13 mouse cellular contexts compared by ENCODE assay signal in genomic region chr7:98354160-98354920, GRCm38 (mm10). TPM values are rescaled to one million over a fixed set of nuclear protein-coding genes. Genes with fewer than 3 reads are reported as not detected.
A peak's percentile ranks its signal among the peaks of the same experiment; 100 is the strongest.
DNase-seq lines count a peak whose midpoint lies in the region; ATAC-seq lines count a peak whose summit lies in the region.
"Had no signal": no experiment of that assay in that cellular context is flagged by ENCODE, and none has a peak within 500 bp of the region (broad histone marks: within the 10 kb centered on the region; RNA-seq: fewer than 3 reads in every experiment).

No protein-coding gene starts in this region.

- 0 out of 2 replicates have a peak, but pooled peaks cover 3% of the 10 kb centered on the region for H3K27me3 ChIP-seq in hindbrain, embryonic 10.5 days (ENCODE audit: insufficient read depth, poor library complexity, severe bottlenecking)
- H3K27me3 ChIP-seq in hindbrain, embryonic 14.5 days (ENCODE audit: control insufficient read depth, insufficient read depth, low read length), result no peaks in the 10 kb centered on the region
- no peaks in the 10 kb centered on the region for H3K27me3 ChIP-seq in embryonic facial prominence, embryonic 10.5 days (replicated peaks; ENCODE audit: low read depth, poor library complexity, severe bottlenecking)
- no peaks in the 10 kb centered on the region for H3K27me3 ChIP-seq in hindbrain, embryonic 11.5 days (ENCODE audit: control insufficient read depth, insufficient read depth, low read length)
- H3K27me3 ChIP-seq in liver, embryonic 13.5 days, result peaks cover 28% of the 10 kb centered on the region
- H3K27me3 ChIP-seq: CH12.LX; hindbrain, embryonic 15.5 days had no signal

- ATAC-seq in hindbrain, embryonic 14.5 days (ENCODE audit: low FRiP score), result no peak
- 0 out of 2 replicates have a peak, but pooled peaks have one; percentile 6 for ATAC-seq in hindbrain, embryonic 11.5 days (ENCODE audit: low FRiP score)
- 0 out of 2 replicates have a peak, but pooled peaks have one; percentile 4 for ATAC-seq in liver, embryonic 13.5 days (ENCODE audit: low read depth)
- ATAC-seq in megakaryocyte-erythroid progenitor cell, adult 5-6 weeks (replicated peaks; ENCODE audit: low FRiP score, low TSS enrichment, poor library complexity, severe bottlenecking), result no peak

- peak overlapping the region; percentile 3; the same call in 1 of the 2 replicates for H3K4me3 ChIP-seq in hindbrain, embryonic 10.5 days
- H3K4me3 ChIP-seq in hindbrain, embryonic 14.5 days (replicated peaks; ENCODE audit: low read length), result no peak overlapping the region
- peak overlapping the region; percentile 30 for H3K4me3 ChIP-seq in embryonic facial prominence, embryonic 10.5 days
- H3K4me3 ChIP-seq in hindbrain, embryonic 11.5 days (ENCODE audit: low read depth, low read length), result no peak overlapping the region
- no peak overlapping the region for H3K4me3 ChIP-seq in liver, embryonic 13.5 days (replicated peaks)
- H3K4me3 ChIP-seq: hindbrain, embryonic 15.5 days had no signal

- peak overlapping the region; percentile 73 for H3K27ac ChIP-seq in hindbrain, embryonic 10.5 days
- no peak overlapping the region for H3K27ac ChIP-seq in hindbrain, embryonic 14.5 days
- H3K27ac ChIP-seq in embryonic facial prominence, embryonic 10.5 days (replicated peaks), result peak overlapping the region; percentile 69
- H3K27ac ChIP-seq in hindbrain, embryonic 11.5 days (ENCODE audit: low read depth, low read length), result no peak overlapping the region
- H3K27ac ChIP-seq in liver, embryonic 13.5 days, result no peak overlapping the region

- WGBS in hindbrain, embryonic 10.5 days, result 37% methylated on average over 12 of the region's 12 CpGs
- WGBS in hindbrain, embryonic 14.5 days, result 36% methylated on average over 12 of the region's 12 CpGs
- 21% methylated on average over 12 of the region's 12 CpGs for WGBS in embryonic facial prominence, embryonic 10.5 days
- WGBS in hindbrain, embryonic 11.5 days, result 33% methylated on average over 12 of the region's 12 CpGs
- WGBS in liver, embryonic 13.5 days (ENCODE audit: insufficient replicate concordance), result 54% methylated on average over 12 of the region's 12 CpGs

- no peaks in the 10 kb centered on the region for H3K9me3 ChIP-seq in hindbrain, embryonic 10.5 days
- H3K9me3 ChIP-seq in hindbrain, embryonic 14.5 days (ENCODE audit: control insufficient read depth, low read length), result no peaks in the 10 kb centered on the region
- no peaks in the 10 kb centered on the region for H3K9me3 ChIP-seq in embryonic facial prominence, embryonic 10.5 days
- no peaks in the 10 kb centered on the region for H3K9me3 ChIP-seq in hindbrain, embryonic 11.5 days (ENCODE audit: control insufficient read depth, low read length)
- no peaks in the 10 kb centered on the region for H3K9me3 ChIP-seq in liver, embryonic 13.5 days (replicated peaks)
- H3K9me3 ChIP-seq: hindbrain, embryonic 15.5 days had no signal

- peaks cover 40% of the 10 kb centered on the region for H3K36me3 ChIP-seq in hindbrain, embryonic 10.5 days
- peaks cover 30% of the 10 kb centered on the region for H3K36me3 ChIP-seq in hindbrain, embryonic 14.5 days (replicated peaks; ENCODE audit: control insufficient read depth, insufficient read depth)
- peaks cover 51% of the 10 kb centered on the region for H3K36me3 ChIP-seq in embryonic facial prominence, embryonic 10.5 days (replicated peaks)
- H3K36me3 ChIP-seq in hindbrain, embryonic 11.5 days (ENCODE audit: control insufficient read depth, insufficient read depth, low read length), result no peaks in the 10 kb centered on the region
- H3K36me3 ChIP-seq in liver, embryonic 13.5 days, result peaks cover 10% of the 10 kb centered on the region

- intact Hi-C loops in left cerebral cortex, postnatal 14 days (cut with DNase I), result loop anchor here (10.0 kb wide), 1 partner anchor 230 kb away; no protein-coding TSS in a partner anchor

- peak; percentile 22 for DNase-seq in hindbrain, embryonic 10.5 days (ENCODE audit: low spot score)
- DNase-seq in hindbrain, embryonic 14.5 days (ENCODE audit: low spot score), result no peak
- DNase-seq in embryonic facial prominence, embryonic 10.5 days (ENCODE audit: low spot score), result peak; percentile 75
- peak; percentile 16 for DNase-seq in hindbrain, embryonic 11.5 days (ENCODE audit: low spot score)
- DNase-seq in liver, embryonic 13.5 days, result no peak
- DNase-seq in adrenal gland, postnatal 14 days, result no peak
- no peak for DNase-seq in left cerebral cortex, postnatal 14 days (ENCODE audit: low spot score in 2 of 2)
- DNase-seq: cerebellum, adult 2 months; left cerebral cortex, postnatal 4 days; thymus, adult 2 months had no signal

- peaks cover 66% of the 10 kb centered on the region for H3K4me1 ChIP-seq in hindbrain, embryonic 10.5 days (replicated peaks)
- peaks cover 44% of the 10 kb centered on the region for H3K4me1 ChIP-seq in hindbrain, embryonic 14.5 days (replicated peaks; ENCODE audit: control insufficient read depth, insufficient read depth, low read length)
- peaks cover 61% of the 10 kb centered on the region for H3K4me1 ChIP-seq in embryonic facial prominence, embryonic 10.5 days
- peaks cover 16% of the 10 kb centered on the region for H3K4me1 ChIP-seq in hindbrain, embryonic 11.5 days (replicated peaks; ENCODE audit: control insufficient read depth, insufficient read depth, low read length)
- peaks cover 20% of the 10 kb centered on the region for H3K4me1 ChIP-seq in liver, embryonic 13.5 days (replicated peaks)

- H3K9ac ChIP-seq in hindbrain, embryonic 14.5 days, result no peak overlapping the region; the same call in 1 of the 2 replicates
- no peak overlapping the region for H3K9ac ChIP-seq in hindbrain, embryonic 11.5 days (ENCODE audit: low read depth, low read length)
- H3K9ac ChIP-seq in liver, embryonic 13.5 days, result no peak overlapping the region
- H3K9ac ChIP-seq: hindbrain, embryonic 15.5 days had no signal

- no peak overlapping the region for H3K4me2 ChIP-seq in hindbrain, embryonic 14.5 days (replicated peaks)
- no peak overlapping the region for H3K4me2 ChIP-seq in hindbrain, embryonic 11.5 days (replicated peaks; ENCODE audit: low read depth, low read length)
- H3K4me2 ChIP-seq in liver, embryonic 13.5 days, result no peak overlapping the region
- H3K4me2 ChIP-seq: hindbrain, embryonic 15.5 days had no signal

RNA-seq across cellular contexts. Expression of gene Tsku, which starts 6.8 kb away (rescaled TPM):
- 8.1 and 10.2 TPM in 2 replicates for polyA plus RNA-seq in hindbrain, embryonic 10.5 days (2016; fragmentation: Nextera tagmentation; extraction: Ambion mirVana)
- 9.5 and 11.7 TPM in 2 replicates for polyA plus RNA-seq in hindbrain, embryonic 14.5 days (2014; fragmentation: Nextera tagmentation; extraction: Ambion mirVana)
- 9.7 and 10.9 TPM in 2 replicates for polyA plus RNA-seq in embryonic facial prominence, embryonic 10.5 days (2016; fragmentation: Nextera tagmentation; extraction: Ambion mirVana)
- 6.7 and 9.1 TPM in 2 replicates for polyA plus RNA-seq in hindbrain, embryonic 11.5 days (2014; fragmentation: Nextera tagmentation; extraction: Ambion mirVana)
- polyA plus RNA-seq in liver, embryonic 13.5 days (2015; fragmentation: Nextera tagmentation; extraction: Ambion mirVana), result 1.1 and 1.8 TPM in 2 replicates
- total RNA-seq in adrenal gland, postnatal 14 days (2021), result 12.3 and 13.2 TPM in 2 replicates
- 1 to 10 TPM; 4.4 to 4.5 TPM for total RNA-seq in left cerebral cortex, postnatal 14 days (2021)
- total RNA-seq in megakaryocyte-erythroid progenitor cell, adult 5-6 weeks (2014; fragmentation: Nextera tagmentation), result not detected in 2 replicates
- not detected in 2 replicates for total RNA-seq in megakaryocyte-erythroid progenitor cell, adult 5-6 weeks (2017)

RNA-seq across cellular contexts. Expression of gene Acer3, which starts 33.3 kb away (rescaled TPM):
- 18.5 and 22.2 TPM in 2 replicates for polyA plus RNA-seq in hindbrain, embryonic 10.5 days (2016; fragmentation: Nextera tagmentation; extraction: Ambion mirVana)
- 27.1 and 27.4 TPM in 2 replicates for polyA plus RNA-seq in hindbrain, embryonic 14.5 days (2014; fragmentation: Nextera tagmentation; extraction: Ambion mirVana)
- polyA plus RNA-seq in embryonic facial prominence, embryonic 10.5 days (2016; fragmentation: Nextera tagmentation; extraction: Ambion mirVana), result 18.0 and 21.3 TPM in 2 replicates
- 16.9 and 17.5 TPM in 2 replicates for polyA plus RNA-seq in hindbrain, embryonic 11.5 days (2014; fragmentation: Nextera tagmentation; extraction: Ambion mirVana)
- polyA plus RNA-seq in liver, embryonic 13.5 days (2015; fragmentation: Nextera tagmentation; extraction: Ambion mirVana), result 24.4 and 28.9 TPM in 2 replicates
- total RNA-seq in adrenal gland, postnatal 14 days (2021), result 16.6 and 17.0 TPM in 2 replicates
- 10 to 100 TPM; 17.2 to 17.5 TPM for total RNA-seq in left cerebral cortex, postnatal 14 days (2021)
- total RNA-seq in megakaryocyte-erythroid progenitor cell, adult 5-6 weeks (2014; fragmentation: Nextera tagmentation), result 28.8 and 28.9 TPM in 2 replicates
- total RNA-seq in megakaryocyte-erythroid progenitor cell, adult 5-6 weeks (2017), result 27.7 and 55.6 TPM in 2 replicates

Comparison
In these comparisons a context has a peak if more than half of its experiments do, and no peak if none do; other contexts are left out.
1. DNase-seq: peak in hindbrain, embryonic 10.5 days (single experiment), embryonic facial prominence, embryonic 10.5 days (single experiment) and hindbrain, embryonic 11.5 days (single experiment); none in hindbrain, embryonic 14.5 days (single experiment), liver, embryonic 13.5 days (single experiment), adrenal gland, postnatal 14 days (single experiment) and left cerebral cortex, postnatal 14 days (0 of 2).
2. H3K27ac ChIP-seq: peak in hindbrain, embryonic 10.5 days (single experiment) and embryonic facial prominence, embryonic 10.5 days (single experiment); none in hindbrain, embryonic 14.5 days (single experiment), hindbrain, embryonic 11.5 days (single experiment) and liver, embryonic 13.5 days (single experiment).
3. H3K4me3 ChIP-seq: peak in hindbrain, embryonic 10.5 days (single experiment) and embryonic facial prominence, embryonic 10.5 days (single experiment); none in hindbrain, embryonic 14.5 days (single experiment), hindbrain, embryonic 11.5 days (single experiment) and liver, embryonic 13.5 days (single experiment).
4. ATAC-seq: peak in hindbrain, embryonic 11.5 days (single experiment) and liver, embryonic 13.5 days (single experiment); none in hindbrain, embryonic 14.5 days (single experiment) and megakaryocyte-erythroid progenitor cell, adult 5-6 weeks (single experiment).